Mouse (Mus musculus) hindbrain, embryonic 12.5 days (tissue): ENCODE results near the gene Zcchc14. TPM values are rescaled to one million over a fixed set of nuclear protein-coding genes. Genes with fewer than 3 reads are reported as not detected.

Experiments used
- ATAC-seq: fragments of 200-750 bp; cut with Nextera tagmentation; 2 replicates; pipeline ENCODE4 v1.8.0; 2017; ENCODE audit warnings: moderate TSS enrichment; ENCODE audit not compliant: low FRiP score
- H3K27ac ChIP-seq: fragments of 300-500 bp; sonication (generic); 2 replicates; pipeline ENCODE4 v1.5.1; 2016; ENCODE audit warnings: mild to moderate bottlenecking
- H3K27me3 ChIP-seq: fragments of 300-500 bp; sonication (generic); 2 replicates; pipeline ENCODE4 v1.6.1; 2016; ENCODE audit warnings: mild to moderate bottlenecking
- H3K36me3 ChIP-seq: fragments of 300-500 bp; sonication (generic); 2 replicates; pipeline ENCODE4 v1.6.1; 2016; ENCODE audit warnings: mild to moderate bottlenecking
- H3K4me1 ChIP-seq: fragments of 300-500 bp; sonication (generic); 2 replicates; pipeline ENCODE4 v1.6.1; 2016
- H3K4me2 ChIP-seq: fragments of 300-500 bp; sonication (generic); replicated peaks from 2 replicates; pipeline ENCODE4 v1.6.1; 2016; ENCODE audit warnings: mild to moderate bottlenecking
- H3K4me3 ChIP-seq: fragments of 300-500 bp; sonication (generic); 2 replicates; pipeline ENCODE4 v1.5.1; 2016; ENCODE audit warnings: mild to moderate bottlenecking
- H3K9ac ChIP-seq: fragments of 300-500 bp; sonication (generic); 2 replicates; pipeline ENCODE4 v1.6.1; 2016; ENCODE audit warnings: mild to moderate bottlenecking, moderate library complexity
- H3K9me3 ChIP-seq: fragments of 300-500 bp; sonication (generic); replicated peaks from 2 replicates; pipeline ENCODE4 v1.6.1; 2016; ENCODE audit warnings: mild to moderate bottlenecking
- WGBS: fragments of 180-500 bp; shearing (Covaris S2); methylation state at CpG from one replicate; pipeline ENCODE4 v1.1.7; 2016; 5-methylcytosine and 5-hydroxymethylcytosine counted together
- polyA plus RNA-seq: library from polyadenylated mRNA; unstranded; fragments of >200 nt; fragmentation: Nextera tagmentation; extraction: Ambion mirVana; gene quantifications from 2 replicates; pipeline ENCODE4 v1.2.1, GENCODE M21; 2016

Zcchc14 gene
- polyA plus RNA-seq, 1 experiment from 2014 or later: 26.5 TPM

- Histone ChIP-seq H3K27ac (peak within 1 kb of the TSS; percentile 77), H3K27me3 (no peaks in the 10 kb centered on the region), H3K9ac (peak within 1 kb of the TSS; percentile 88), H3K4me2 (peak within 1 kb of the TSS; percentile 89), H3K4me3 (peak within 1 kb of the TSS; percentile 98), H3K4me1 (peaks cover 26% of the 10 kb centered on the region), H3K36me3 (peaks cover 22% of the 10 kb centered on the region), H3K9me3 (no peaks in the 10 kb centered on the region)
- under 1% methylated on average over 81 of the region's 94 CpGs for whole genome bisulfite sequencing
- ATAC-seq: peak; percentile 84
Observed at GRCm38 (mm10) chr8:121590203-121591177, 62.2 kb downstream of the Zcchc14 start, which contains the start of gene Map1lc3b. Map1lc3b (plus strand) TSS chr8:121590361.

DNA sequence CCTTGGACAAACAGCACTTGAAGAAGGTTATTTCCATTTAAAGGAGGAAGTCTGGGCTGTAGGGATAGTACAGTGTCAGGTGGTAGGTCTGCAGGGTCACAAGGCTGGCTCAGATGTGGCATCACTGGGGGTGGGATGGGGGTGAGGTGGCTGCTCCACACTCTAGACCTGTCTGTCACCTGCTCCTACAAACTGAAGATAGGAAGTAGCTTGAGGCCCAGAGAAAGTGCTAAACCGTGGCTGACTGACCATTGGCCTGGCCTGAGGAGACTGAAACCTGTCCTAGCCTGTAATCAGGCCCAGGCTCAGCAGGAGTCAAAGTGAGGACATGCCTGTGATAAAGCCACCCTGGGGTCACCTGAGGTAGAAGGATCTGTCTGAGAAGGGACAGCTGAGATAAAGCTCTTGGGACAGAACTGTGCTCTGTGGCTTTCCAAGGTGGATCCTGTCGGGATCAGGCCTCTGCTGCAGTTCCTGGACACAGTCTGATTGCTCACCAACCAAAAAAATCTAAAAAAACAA is 63.4 kb downstream of the Zcchc14 start:
- Histone ChIP-seq H3K4me2 (no peak overlapping the region), H3K9me3 (no peaks in the 10 kb centered on the region), H3K4me3 (no peak overlapping the region), H3K9ac (no peak overlapping the region), H3K4me1 (peaks cover 29% of the 10 kb centered on the region), H3K36me3 (peaks cover 11% of the 10 kb centered on the region), H3K27ac (no peak overlapping the region), H3K27me3 (no peaks in the 10 kb centered on the region)
- 42% methylated on average over 2 of the region's 2 CpGs for WGBS
- no peak for ATAC-seq

- Histone ChIP-seq H3K27me3 (no peaks in the 10 kb centered on the region; the same call in 1 of the 2 replicates), H3K36me3 (peaks cover 6% of the 10 kb centered on the region), H3K27ac (no peak overlapping the region), H3K9me3 (no peaks in the 10 kb centered on the region), H3K4me1 (peaks cover 29% of the 10 kb centered on the region), H3K9ac (no peak overlapping the region), H3K4me3 (no peak overlapping the region), H3K4me2 (no peak overlapping the region)
- ATAC-seq: no peak
- WGBS: 86% methylated on average over 4 of the region's 4 CpGs
Observed at GRCm38 (mm10) chr8:121588750-121589149, 64.0 kb downstream of the Zcchc14 start.

GRCm38 (mm10) chr8:121585159-121585825 is 67.4 kb downstream of the Zcchc14 start:
- Histone ChIP-seq H3K9ac (peak overlapping the region; percentile 69), H3K27ac (no peak overlapping the region), H3K4me3 (peak overlapping the region; percentile 63), H3K9me3 (no peaks in the 10 kb centered on the region), H3K4me2 (peak overlapping the region; percentile 70), H3K4me1 (peaks cover 10% of the 10 kb centered on the region), H3K27me3 (peaks cover 5% of the 10 kb centered on the region; the same call in 1 of the 2 replicates), H3K36me3 (no peaks in the 10 kb centered on the region)
- WGBS: 2% methylated on average over 47 of the region's 47 CpGs
- peak; percentile 94 for ATAC-seq

- Histone ChIP-seq H3K4me1 (peaks cover 8% of the 10 kb centered on the region), H3K9ac (no peak overlapping the region; the same call in 1 of the 2 replicates), H3K9me3 (no peaks in the 10 kb centered on the region), H3K4me2 (peak overlapping the region; percentile 70), H3K27ac (no peak overlapping the region), H3K4me3 (peak overlapping the region; percentile 63), H3K27me3 (peaks cover 5% of the 10 kb centered on the region; the same call in 1 of the 2 replicates), H3K36me3 (no peaks in the 10 kb centered on the region)
- no peak for ATAC-seq
- WGBS: 48% methylated on average over 13 of the region's 13 CpGs
Observed at GRCm38 (mm10) chr8:121584730-121585129, 68.0 kb downstream of the Zcchc14 start.

- Histone ChIP-seq H3K27me3 (peaks cover 5% of the 10 kb centered on the region; the same call in 1 of the 2 replicates), H3K4me2 (no peak overlapping the region), H3K4me1 (peaks cover 6% of the 10 kb centered on the region), H3K4me3 (no peak overlapping the region), H3K27ac (no peak overlapping the region), H3K36me3 (no peaks in the 10 kb centered on the region), H3K9me3 (no peaks in the 10 kb centered on the region), H3K9ac (0 out of 2 replicates have a peak overlapping the region, but pooled peaks have one; percentile 13)
- 59% methylated on average over 8 of the region's 8 CpGs for WGBS
- ATAC-seq: no peak
Observed at GRCm38 (mm10) chr8:121583653-121584052, 69.0 kb downstream of the Zcchc14 start.

DNA sequence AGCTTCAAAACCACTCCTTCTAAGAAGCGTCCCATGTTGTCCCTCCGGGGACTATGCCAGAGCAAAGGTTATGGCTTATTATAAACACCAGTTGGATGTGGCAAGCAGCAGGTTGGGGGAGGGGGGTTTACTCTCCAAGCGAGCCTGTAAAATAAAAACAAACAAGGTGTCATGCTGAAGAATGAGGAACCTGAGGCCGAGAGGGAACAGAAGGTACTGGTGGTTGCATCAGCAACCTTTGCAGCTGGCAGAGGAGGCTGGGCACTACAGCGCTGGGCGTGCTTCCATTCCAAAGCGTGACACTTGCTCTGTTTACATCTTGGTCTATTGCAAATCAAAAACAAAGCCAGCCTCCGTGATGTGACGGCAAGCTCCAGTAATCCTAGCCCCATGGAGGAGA is 72.2 kb downstream of the Zcchc14 start:
- Histone ChIP-seq H3K27ac (no peak overlapping the region; the same call in 1 of the 2 replicates), H3K36me3 (no peaks in the 10 kb centered on the region), H3K4me2 (no peak overlapping the region), H3K4me3 (no peak overlapping the region), H3K27me3 (peaks cover 5% of the 10 kb centered on the region; the same call in 1 of the 2 replicates), H3K9ac (no peak overlapping the region), H3K4me1 (peaks cover 24% of the 10 kb centered on the region), H3K9me3 (no peaks in the 10 kb centered on the region)
- 43% methylated on average over 9 of the region's 9 CpGs for WGBS
- no peak for ATAC-seq

DNA sequence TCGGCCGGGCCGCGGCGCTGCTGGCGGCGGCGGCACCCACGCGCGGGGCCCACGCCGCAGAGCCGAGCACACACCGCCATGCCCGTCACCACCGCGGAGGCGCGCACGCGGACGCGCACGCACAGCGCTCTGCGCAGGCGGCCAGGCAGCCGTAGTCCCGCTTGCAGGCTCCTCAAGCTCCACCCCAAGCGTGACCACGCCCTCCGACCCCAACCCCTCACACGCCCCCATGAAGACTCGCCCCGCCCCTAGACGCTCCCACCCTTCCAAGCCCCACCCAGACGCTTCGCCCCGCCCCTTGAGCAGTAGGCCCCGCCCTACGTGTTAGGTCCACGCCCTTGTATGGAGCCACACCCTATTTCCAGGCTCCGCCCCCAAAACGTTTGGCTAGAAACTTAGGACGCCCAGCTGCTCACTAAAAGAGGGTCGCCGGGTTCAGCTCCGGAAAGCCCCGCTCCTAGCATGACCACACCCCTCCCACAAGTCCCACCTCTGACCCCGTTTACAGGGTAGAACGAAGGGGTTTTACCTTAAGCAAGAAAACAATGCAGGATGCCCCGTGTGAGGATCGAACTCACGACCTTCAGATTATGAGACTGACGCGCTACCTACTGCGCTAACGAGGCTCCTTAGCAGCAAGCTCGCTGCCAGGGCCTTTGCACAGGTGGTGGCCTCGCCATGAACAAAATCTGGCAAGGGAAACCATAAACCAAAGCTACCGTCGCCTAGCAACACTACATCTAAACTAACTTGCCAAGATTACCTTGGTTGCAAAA is 73.8 kb downstream of the Zcchc14 start, which contains the start of gene Fbxo31:
Gene Fbxo31 (minus strand): TSS at position 131 of the 776 bp plus-strand sequence.
- Histone ChIP-seq H3K4me2 (peak within 1 kb of the TSS; percentile 90), H3K4me1 (peaks cover 29% of the 10 kb centered on the region), H3K27ac (peak within 1 kb of the TSS; percentile 72), H3K27me3 (peaks cover 5% of the 10 kb centered on the region; the same call in 1 of the 2 replicates), H3K9me3 (no peaks in the 10 kb centered on the region), H3K36me3 (no peaks in the 10 kb centered on the region), H3K9ac (peak within 1 kb of the TSS; percentile 80), H3K4me3 (peak within 1 kb of the TSS; percentile 87)
- peak; percentile 92 for ATAC-seq
- WGBS: 2% methylated on average over 63 of the region's 63 CpGs

- Histone ChIP-seq H3K27me3 (0 out of 2 replicates have a peak, but pooled peaks cover 5% of the 10 kb centered on the region), H3K27ac (peak overlapping the region; percentile 72), H3K4me3 (peak overlapping the region; percentile 87), H3K4me2 (peak overlapping the region; percentile 90), H3K4me1 (peaks cover 33% of the 10 kb centered on the region), H3K36me3 (no peaks in the 10 kb centered on the region), H3K9me3 (no peaks in the 10 kb centered on the region), H3K9ac (peak overlapping the region; percentile 80)
- WGBS: 2% methylated on average over 44 of the region's 44 CpGs
- peak; percentile 11 for ATAC-seq
Observed at GRCm38 (mm10) chr8:121577751-121578675, 74.7 kb downstream of the Zcchc14 start.

- WGBS: 89% methylated on average over 3 of the region's 3 CpGs
- Histone ChIP-seq H3K36me3 (no peaks in the 10 kb centered on the region), H3K4me1 (peaks cover 35% of the 10 kb centered on the region), H3K27ac (no peak overlapping the region), H3K9ac (no peak overlapping the region), H3K9me3 (no peaks in the 10 kb centered on the region), H3K4me2 (no peak overlapping the region), H3K4me3 (no peak overlapping the region), H3K27me3 (0 out of 2 replicates have a peak, but pooled peaks cover 4% of the 10 kb centered on the region)
- no peak for ATAC-seq
Observed at GRCm38 (mm10) chr8:121575661-121576060, 77.0 kb downstream of the Zcchc14 start.
